Mouse (Mus musculus) bone marrow, adult 2 months (tissue): ENCODE measurements around the gene Ctps.

Experiments used
- CTCF ChIP-seq: fragments of 200-500 bp; IDR thresholded peaks from 2 replicates; pipeline ENCODE4 v1.5.1; 2011; ENCODE audit warnings: low read length, control low read depth; ENCODE audit not compliant: control insufficient read depth, insufficient read depth
- POLR2A ChIP-seq: fragments of 200-500 bp; IDR thresholded peaks from 2 replicates; pipeline ENCODE4 v1.6.1; 2011; ENCODE audit warnings: low read depth, mild to moderate bottlenecking, control low read depth, low read length, borderline replicate concordance; ENCODE audit not compliant: control insufficient read depth

GRCm38 (mm10) chr4:120589070-120589469 lies 19.0 kb upstream of the Ctps start:
- TF ChIP-seq CTCF (no peak), POLR2A (no peak)
